Mouse (Mus musculus) hindbrain, embryonic 12.5 days (tissue): Measurements from ENCODE around the gene Susd5. TPM values are rescaled to one million over a fixed set of nuclear protein-coding genes. Genes with fewer than 3 reads are reported as not detected.
"Not testable (repeated sequence)": the region's sequence is repeated elsewhere in the genome, so short reads cannot be mapped to it uniquely, and the experiment has no call there.

Experiments
- ATAC-seq: fragments of 200-750 bp; cut with Nextera tagmentation; 2 replicates; pipeline ENCODE4 v1.8.0; 2017; ENCODE audit warnings: moderate TSS enrichment; ENCODE audit not compliant: low FRiP score
- H3K27ac ChIP-seq: fragments of 300-500 bp; sonication (generic); 2 replicates; pipeline ENCODE4 v1.5.1; 2016; ENCODE audit warnings: mild to moderate bottlenecking
- H3K27me3 ChIP-seq: fragments of 300-500 bp; sonication (generic); 2 replicates; pipeline ENCODE4 v1.6.1; 2016; ENCODE audit warnings: mild to moderate bottlenecking
- H3K36me3 ChIP-seq: fragments of 300-500 bp; sonication (generic); 2 replicates; pipeline ENCODE4 v1.6.1; 2016; ENCODE audit warnings: mild to moderate bottlenecking
- H3K4me1 ChIP-seq: fragments of 300-500 bp; sonication (generic); 2 replicates; pipeline ENCODE4 v1.6.1; 2016
- H3K4me2 ChIP-seq: fragments of 300-500 bp; sonication (generic); replicated peaks from 2 replicates; pipeline ENCODE4 v1.6.1; 2016; ENCODE audit warnings: mild to moderate bottlenecking
- H3K4me3 ChIP-seq: fragments of 300-500 bp; sonication (generic); 2 replicates; pipeline ENCODE4 v1.5.1; 2016; ENCODE audit warnings: mild to moderate bottlenecking
- H3K9ac ChIP-seq: fragments of 300-500 bp; sonication (generic); 2 replicates; pipeline ENCODE4 v1.6.1; 2016; ENCODE audit warnings: mild to moderate bottlenecking, moderate library complexity
- H3K9me3 ChIP-seq: fragments of 300-500 bp; sonication (generic); replicated peaks from 2 replicates; pipeline ENCODE4 v1.6.1; 2016; ENCODE audit warnings: mild to moderate bottlenecking
- WGBS: fragments of 180-500 bp; shearing (Covaris S2); methylation state at CpG from one replicate; pipeline ENCODE4 v1.1.7; 2016; 5-methylcytosine and 5-hydroxymethylcytosine counted together
- polyA plus RNA-seq: library from polyadenylated mRNA; unstranded; fragments of >200 nt; fragmentation: Nextera tagmentation; extraction: Ambion mirVana; gene quantifications from 2 replicates; pipeline ENCODE4 v1.2.1, GENCODE M21; 2016

Gene Susd5
- polyA plus RNA-seq, 1 experiment from 2014 or later = 3.2 TPM

- no peak overlapping the region for H3K27ac ChIP-seq
- H3K4me3 ChIP-seq = no peak overlapping the region
- 83% methylated on average over 3 of the region's 3 CpGs for WGBS
- no peaks in the 10 kb centered on the region for H3K9me3 ChIP-seq
- ATAC-seq = no peak
- H3K4me1 ChIP-seq = no peaks in the 10 kb centered on the region
- no peaks in the 10 kb centered on the region for H3K36me3 ChIP-seq
- H3K27me3 ChIP-seq = no peaks in the 10 kb centered on the region
- no peak overlapping the region for H3K4me2 ChIP-seq
- H3K9ac ChIP-seq = no peak overlapping the region
Observed at GRCm38 (mm10) chr9:114086422-114086821, 29.5 kb downstream of the Susd5 start.

GRCm38 (mm10) chr9:114087106-114087815, 30.3 kb downstream of the Susd5 start:
- H3K9me3 ChIP-seq = no peaks in the 10 kb centered on the region
- no peaks in the 10 kb centered on the region for H3K4me1 ChIP-seq
- H3K27me3 ChIP-seq = no peaks in the 10 kb centered on the region
- no peak for ATAC-seq
- H3K9ac ChIP-seq = no peak overlapping the region
- H3K27ac ChIP-seq = no peak overlapping the region
- H3K36me3 ChIP-seq = no peaks in the 10 kb centered on the region
- H3K4me2 ChIP-seq = no peak overlapping the region
- WGBS = 72% methylated on average over 11 of the region's 11 CpGs
- H3K4me3 ChIP-seq = no peak overlapping the region

GRCm38 (mm10) chr9:114088885-114089284, 31.9 kb downstream of the Susd5 start:
- not testable (repeated sequence) for H3K27ac ChIP-seq, H3K4me2 ChIP-seq, H3K4me3 ChIP-seq, H3K9ac ChIP-seq, H3K27me3 ChIP-seq, H3K9me3 ChIP-seq, H3K36me3 ChIP-seq, ATAC-seq, H3K4me1 ChIP-seq
- 96% methylated on average over 6 of the region's 6 CpGs for WGBS

GRCm38 (mm10) chr9:114092188-114092587, 35.2 kb downstream of the Susd5 start:
- WGBS = 18% methylated on average over 9 of the region's 9 CpGs
- ATAC-seq, H3K4me3 ChIP-seq, H3K4me1 ChIP-seq, H3K9ac ChIP-seq, H3K4me2 ChIP-seq, H3K27ac ChIP-seq, H3K9me3 ChIP-seq, H3K36me3 ChIP-seq, H3K27me3 ChIP-seq: not testable (repeated sequence)

- H3K27me3 ChIP-seq = no peaks in the 10 kb centered on the region
- no peaks in the 10 kb centered on the region for H3K36me3 ChIP-seq
- 88% methylated on average over 2 of the region's 2 CpGs for WGBS
- no peaks in the 10 kb centered on the region for H3K4me1 ChIP-seq
- no peak overlapping the region for H3K4me2 ChIP-seq
- H3K27ac ChIP-seq = no peak overlapping the region
- no peak overlapping the region for H3K4me3 ChIP-seq
- no peak overlapping the region for H3K9ac ChIP-seq
- H3K9me3 ChIP-seq = no peaks in the 10 kb centered on the region
- ATAC-seq = no peak
Observed at GRCm38 (mm10) chr9:114094854-114095253, 37.9 kb downstream of the Susd5 start.

GRCm38 (mm10) chr9:114098716-114099302, 41.9 kb downstream of the Susd5 start:
- no peak for ATAC-seq
- WGBS = 83% methylated on average over 9 of the region's 9 CpGs
- Histone ChIP-seq H3K4me3 (no peak overlapping the region), H3K36me3 (no peaks in the 10 kb centered on the region), H3K27ac (no peak overlapping the region), H3K27me3 (no peaks in the 10 kb centered on the region), H3K9ac (no peak overlapping the region), H3K4me2 (no peak overlapping the region), H3K4me1 (no peaks in the 10 kb centered on the region), H3K9me3 (no peaks in the 10 kb centered on the region)

GRCm38 (mm10) chr9:114110268-114110667, 53.3 kb downstream of the Susd5 start:
- Histone ChIP-seq H3K4me3 (no peak overlapping the region), H3K27me3 (no peaks in the 10 kb centered on the region), H3K9ac (no peak overlapping the region), H3K4me1 (no peaks in the 10 kb centered on the region), H3K9me3 (no peaks in the 10 kb centered on the region), H3K27ac (no peak overlapping the region), H3K4me2 (no peak overlapping the region), H3K36me3 (no peaks in the 10 kb centered on the region)
- WGBS = 85% methylated on average over 2 of the region's 2 CpGs
- no peak for ATAC-seq

- H3K4me3 ChIP-seq = no peak overlapping the region
- ATAC-seq = no peak
- H3K27ac ChIP-seq = no peak overlapping the region
- no peaks in the 10 kb centered on the region for H3K4me1 ChIP-seq
- H3K4me2 ChIP-seq = no peak overlapping the region
- no peaks in the 10 kb centered on the region for H3K27me3 ChIP-seq
- 94% methylated on average over 8 of the region's 8 CpGs for WGBS
- H3K9me3 ChIP-seq = no peaks in the 10 kb centered on the region
- H3K36me3 ChIP-seq = no peaks in the 10 kb centered on the region
- H3K9ac ChIP-seq = no peak overlapping the region
Observed at GRCm38 (mm10) chr9:114111161-114111560, 54.2 kb downstream of the Susd5 start.

GRCm38 (mm10) chr9:114112226-114112625, 55.3 kb downstream of the Susd5 start:
- no peaks in the 10 kb centered on the region for H3K4me1 ChIP-seq
- no peak overlapping the region for H3K4me3 ChIP-seq
- no peak overlapping the region for H3K9ac ChIP-seq
- no peaks in the 10 kb centered on the region for H3K36me3 ChIP-seq
- WGBS = 57% methylated on average over 6 of the region's 6 CpGs
- no peaks in the 10 kb centered on the region for H3K9me3 ChIP-seq
- H3K27ac ChIP-seq = no peak overlapping the region
- ATAC-seq = no peak
- H3K27me3 ChIP-seq = no peaks in the 10 kb centered on the region
- no peak overlapping the region for H3K4me2 ChIP-seq

- Histone ChIP-seq H3K4me3 (no peak overlapping the region), H3K36me3 (no peaks in the 10 kb centered on the region), H3K4me2 (no peak overlapping the region), H3K9me3 (no peaks in the 10 kb centered on the region), H3K4me1 (no peaks in the 10 kb centered on the region), H3K27me3 (no peaks in the 10 kb centered on the region), H3K27ac (no peak overlapping the region), H3K9ac (no peak overlapping the region)
- ATAC-seq = no peak
- WGBS = 85% methylated on average over 18 of the region's 18 CpGs
Observed at GRCm38 (mm10) chr9:114113911-114114623, 57.1 kb downstream of the Susd5 start.

- H3K36me3 ChIP-seq = not testable (repeated sequence)
- WGBS = 18% methylated on average over 5 of the region's 5 CpGs
Observed at GRCm38 (mm10) chr9:114116672-114117071, 59.7 kb downstream of the Susd5 start.

GRCm38 (mm10) chr9:114122862-114123261, 65.9 kb downstream of the Susd5 start:
- H3K36me3 ChIP-seq, H3K4me1 ChIP-seq, H3K27ac ChIP-seq, ATAC-seq, H3K9ac ChIP-seq, H3K4me2 ChIP-seq, H3K4me3 ChIP-seq, H3K9me3 ChIP-seq, H3K27me3 ChIP-seq: not testable (repeated sequence)

More at GRCm38 (mm10) chr9:114116672-114117071, 59.7 kb downstream of the Susd5 start:
- H3K4me2 ChIP-seq, H3K4me1 ChIP-seq, H3K4me3 ChIP-seq, H3K9me3 ChIP-seq, ATAC-seq, H3K27me3 ChIP-seq, H3K9ac ChIP-seq, H3K27ac ChIP-seq: not testable (repeated sequence)
